Mouse (Mus musculus): ENCODE measurements around the gene Fam241a.

Gene Fam241a

GRCm38 (mm10) chr3:127879968-127880367, 16.2 kb downstream of the Fam241a start:
- DNase-seq (ENCODE audit: extremely low read depth, low read depth, low spot score) = no peak

- no peak for DNase-seq (ENCODE audit: extremely low read depth, low read depth, low spot score)
These were observed 20.6 kb downstream of the Fam241a start for GRCm38 (mm10) chr3:127875509-127875908.

GRCm38 (mm10) chr3:127875059-127875458, 21.1 kb downstream of the Fam241a start:
- DNase-seq (ENCODE audit: extremely low read depth, low read depth, low spot score) = no peak

GRCm38 (mm10) chr3:127874254-127874883, 21.8 kb downstream of the Fam241a start:
- no peak for DNase-seq (ENCODE audit: extremely low read depth, low read depth, low spot score)

- DNase-seq (ENCODE audit: extremely low read depth, low read depth, low spot score) = no peak
These were observed 24.5 kb downstream of the Fam241a start for GRCm38 (mm10) chr3:127871575-127871974.

- no peak for DNase-seq (ENCODE audit: extremely low read depth, low read depth, low spot score)
These were observed 27.2 kb downstream of the Fam241a start for GRCm38 (mm10) chr3:127868880-127869279.

GRCm38 (mm10) chr3:127868046-127868758, 27.9 kb downstream of the Fam241a start:
- no peak for DNase-seq (ENCODE audit: extremely low read depth, low read depth, low spot score)

GRCm38 (mm10) chr3:127864242-127864641, 31.9 kb downstream of the Fam241a start:
- DNase-seq (ENCODE audit: extremely low read depth, low read depth, low spot score) = no peak

- DNase-seq (ENCODE audit: extremely low read depth, low read depth, low spot score) = no peak
These were observed 32.6 kb downstream of the Fam241a start for GRCm38 (mm10) chr3:127863571-127863970.

GRCm38 (mm10) chr3:127862479-127862878, 33.6 kb downstream of the Fam241a start:
- DNase-seq (ENCODE audit: extremely low read depth, low read depth, low spot score) = no peak

- DNase-seq (ENCODE audit: extremely low read depth, low read depth, low spot score) = no peak
These were observed 34.8 kb downstream of the Fam241a start for GRCm38 (mm10) chr3:127861340-127861739.

GRCm38 (mm10) chr3:127853431-127854206, 42.5 kb downstream of the Fam241a start:
- no peak for DNase-seq (ENCODE audit: extremely low read depth, low read depth, low spot score)

- DNase-seq (ENCODE audit: extremely low read depth, low read depth, low spot score) = no peak
These were observed 43.4 kb downstream of the Fam241a start for GRCm38 (mm10) chr3:127852722-127853121.

- no peak for DNase-seq (ENCODE audit: extremely low read depth, low read depth, low spot score)
These were observed 45.1 kb downstream of the Fam241a start for GRCm38 (mm10) chr3:127850776-127851646.

GRCm38 (mm10) chr3:127849922-127850321, 46.2 kb downstream of the Fam241a start:
- DNase-seq (ENCODE audit: extremely low read depth, low read depth, low spot score) = no peak

- no peak for DNase-seq (ENCODE audit: extremely low read depth, low read depth, low spot score)
These were observed 47.9 kb downstream of the Fam241a start for GRCm38 (mm10) chr3:127848088-127848808.

GRCm38 (mm10) chr3:127843941-127844327, 52.2 kb downstream of the Fam241a start:
- DNase-seq (ENCODE audit: extremely low read depth, low read depth, low spot score) = no peak

GRCm38 (mm10) chr3:127843324-127843940, 52.7 kb downstream of the Fam241a start:
- DNase-seq (ENCODE audit: extremely low read depth, low read depth, low spot score) = no peak

- no peak for DNase-seq (ENCODE audit: extremely low read depth, low read depth, low spot score)
These were observed 54.2 kb downstream of the Fam241a start for GRCm38 (mm10) chr3:127841926-127842325.

Data from fat pad, adult 2 months (tissue).